Mouse (Mus musculus) liver, embryonic 13.5 days (tissue): ENCODE data around the gene Hamp. TPM values are rescaled to one million over a fixed set of nuclear protein-coding genes. Genes with fewer than 3 reads are reported as not detected.

Source experiments
- ATAC-seq: fragments of 200-750 bp; cut with Nextera tagmentation; 2 replicates; pipeline ENCODE4 v1.8.0; 2017; ENCODE audit warnings: low read depth, mild to moderate bottlenecking, moderate number of reproducible peaks, moderate library complexity
- DNase-seq: peaks from one replicate; pipeline ENCODE4 v3.0.0; 2022
- H3K27ac ChIP-seq: fragments of 300-500 bp; sonication (generic); 2 replicates; pipeline ENCODE4 v1.5.1; 2015; ENCODE audit warnings: moderate library complexity, mild to moderate bottlenecking, inconsistent platforms
- H3K27me3 ChIP-seq: fragments of 300-500 bp; sonication (generic); 2 replicates; pipeline ENCODE4 v1.6.1; 2015; ENCODE audit warnings: mild to moderate bottlenecking, inconsistent platforms
- H3K36me3 ChIP-seq: fragments of 300-500 bp; sonication (generic); 2 replicates; pipeline ENCODE4 v1.6.1; 2015; ENCODE audit warnings: mild to moderate bottlenecking, inconsistent platforms
- H3K4me1 ChIP-seq: fragments of 300-500 bp; sonication (generic); replicated peaks from 2 replicates; pipeline ENCODE4 v1.6.1; 2015; ENCODE audit warnings: inconsistent platforms
- H3K4me2 ChIP-seq: fragments of 300-500 bp; sonication (generic); 2 replicates; pipeline ENCODE4 v1.6.1; 2015; ENCODE audit warnings: inconsistent platforms, mild to moderate bottlenecking, moderate library complexity
- H3K4me3 ChIP-seq: fragments of 300-500 bp; sonication (generic); replicated peaks from 2 replicates; pipeline ENCODE4 v1.5.1; 2015; ENCODE audit warnings: mild to moderate bottlenecking, inconsistent platforms
- H3K9ac ChIP-seq: fragments of 300-500 bp; sonication (generic); 2 replicates; pipeline ENCODE4 v1.6.1; 2015; ENCODE audit warnings: mild to moderate bottlenecking, inconsistent platforms
- H3K9me3 ChIP-seq: fragments of 300-500 bp; sonication (generic); replicated peaks from 2 replicates; pipeline ENCODE4 v1.6.1; 2016; ENCODE audit warnings: inconsistent platforms
- WGBS: fragments of 180-500 bp; shearing (Covaris S2); methylation state at CpG from one replicate; pipeline ENCODE4 v1.1.7; 2015; ENCODE audit not compliant: insufficient replicate concordance; 5-methylcytosine and 5-hydroxymethylcytosine counted together
- polyA plus RNA-seq: library from polyadenylated mRNA; unstranded; fragments of >200 nt; fragmentation: Nextera tagmentation; extraction: Ambion mirVana; gene quantifications from 2 replicates; pipeline ENCODE4 v1.2.1, GENCODE M21; 2015

Gene Hamp
- polyA plus RNA-seq, 1 experiment from 2014 or later: 3.7 TPM

DNA sequence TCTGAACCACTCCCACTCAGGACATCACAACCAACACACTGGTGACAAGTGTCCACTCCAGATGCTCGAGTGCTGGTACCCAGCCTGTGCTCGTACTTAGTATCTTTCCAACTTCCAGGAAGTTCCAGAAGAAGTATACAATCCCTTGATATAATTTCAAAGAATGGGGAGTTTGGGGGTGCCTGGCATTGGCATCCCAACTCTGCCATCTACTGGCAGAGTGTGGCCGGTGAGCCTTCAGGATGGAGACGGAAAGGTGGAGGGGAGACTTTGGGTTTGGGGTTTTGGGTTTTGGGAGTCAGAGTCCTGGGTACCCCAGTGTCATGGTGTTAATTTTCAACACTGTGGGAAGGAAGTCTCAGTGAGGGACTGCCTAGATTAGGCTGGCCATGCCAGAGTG is 39.8 kb downstream of the Hamp start:
- Histone ChIP-seq H3K9me3 (no peaks in the 10 kb centered on the region), H3K4me2 (no peak overlapping the region), H3K36me3 (no peaks in the 10 kb centered on the region), H3K9ac (no peak overlapping the region), H3K27me3 (peaks cover 13% of the 10 kb centered on the region), H3K4me3 (no peak overlapping the region), H3K4me1 (0 out of 2 replicates have a peak, but pooled peaks cover 3% of the 10 kb centered on the region), H3K27ac (no peak overlapping the region)
- WGBS: 28% methylated on average over 4 of the region's 4 CpGs
- ATAC-seq (no peak), DNase-seq (no peak)

DNA sequence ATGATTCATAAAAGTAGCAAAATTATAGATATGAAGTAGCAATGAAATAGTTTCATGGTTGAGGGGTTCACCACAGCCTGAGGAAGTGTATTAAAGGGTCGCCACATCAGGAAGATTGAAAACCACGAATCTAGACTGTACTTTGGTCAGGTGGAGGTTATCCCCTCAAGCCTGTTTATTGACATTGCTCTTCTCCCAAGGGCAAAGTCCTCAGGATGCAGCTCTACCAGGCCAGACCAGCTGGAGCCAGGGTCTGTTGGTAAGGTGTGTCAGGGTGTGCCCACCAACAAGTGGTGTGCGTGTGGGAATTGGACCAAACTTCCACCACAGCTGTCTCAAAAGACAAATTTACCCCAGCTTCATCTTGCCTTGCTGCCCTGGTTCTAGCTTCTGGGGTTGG is 48.6 kb downstream of the Hamp start:
- WGBS: 50% methylated on average over 3 of the region's 3 CpGs
- Histone ChIP-seq H3K27ac (no peak overlapping the region), H3K4me1 (peaks cover 7% of the 10 kb centered on the region), H3K36me3 (no peaks in the 10 kb centered on the region), H3K4me3 (no peak overlapping the region), H3K9ac (no peak overlapping the region), H3K27me3 (no peaks in the 10 kb centered on the region), H3K9me3 (no peaks in the 10 kb centered on the region), H3K4me2 (no peak overlapping the region)
- DNase-seq: no peak
- ATAC-seq: no peak

DNA sequence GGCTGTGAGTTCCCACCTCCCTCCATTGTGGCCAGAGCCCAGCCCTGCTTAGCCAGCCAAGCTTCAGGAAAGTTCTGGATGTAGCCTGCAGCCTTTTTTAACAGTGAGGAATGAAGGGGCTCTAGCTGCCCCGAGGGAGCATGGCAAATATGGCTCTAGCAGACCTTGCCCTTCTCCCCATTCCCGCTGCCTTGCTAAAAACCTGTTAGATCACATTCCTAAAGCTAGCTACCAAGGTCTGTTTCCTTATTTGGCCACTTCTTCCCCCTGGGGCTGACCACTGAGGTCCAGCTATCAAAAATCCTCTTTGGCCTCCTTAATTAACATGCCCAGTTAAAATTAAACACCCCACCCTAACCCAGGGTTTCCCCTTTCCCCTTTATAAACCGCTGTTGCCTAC is 51.3 kb downstream of the Hamp start:
- Histone ChIP-seq H3K9ac (no peak overlapping the region), H3K27ac (no peak overlapping the region), H3K9me3 (no peaks in the 10 kb centered on the region), H3K4me3 (no peak overlapping the region), H3K36me3 (no peaks in the 10 kb centered on the region), H3K4me1 (peaks cover 7% of the 10 kb centered on the region), H3K4me2 (no peak overlapping the region), H3K27me3 (no peaks in the 10 kb centered on the region)
- WGBS: 44% methylated on average over 3 of the region's 3 CpGs
- no peak for ATAC-seq
- DNase-seq: no peak

Other genes with a start within 250 kb of the Hamp start
- 0.34 and 0.37 TPM in 2 replicates for gene 2200002J24Rik, start 245.1 kb downstream of the Hamp start, polyA plus RNA-seq
- gene Atp4a, start 231.8 kb downstream of the Hamp start, polyA plus RNA-seq: 1.1 and 1.7 TPM in 2 replicates
- gene Tmem147, start 214.5 kb downstream of the Hamp start, polyA plus RNA-seq: 108 and 121 TPM in 2 replicates
- gene Gapdhs, start 200.4 kb downstream of the Hamp start, polyA plus RNA-seq: not detected in 2 replicates
- 0.08 and 0.22 TPM in 2 replicates for gene Sbsn, start 192.6 kb downstream of the Hamp start, polyA plus RNA-seq
- 0.17 TPM in 1 of 2 replicates, not detected in the other for gene Dmkn, start 180.3 kb downstream of the Hamp start, polyA plus RNA-seq
- gene Krtdap, start 156.1 kb downstream of the Hamp start, polyA plus RNA-seq: 0.27 TPM in 1 of 2 replicates, not detected in the other
- gene Ffar2, start 120.3 kb downstream of the Hamp start, polyA plus RNA-seq: 0.35 and 0.46 TPM in 2 replicates
- not detected in 2 replicates for gene Ffar3, start 87.9 kb downstream of the Hamp start, polyA plus RNA-seq
- not detected in 2 replicates for gene Ffar1, start 82.5 kb downstream of the Hamp start, polyA plus RNA-seq
- gene Cd22, start 63.7 kb downstream of the Hamp start, polyA plus RNA-seq: 0.07 and 0.16 TPM in 2 replicates
- gene Mag, start 29.2 kb downstream of the Hamp start, polyA plus RNA-seq: 0.16 and 0.20 TPM in 2 replicates
- gene Hamp2, start 19.4 kb downstream of the Hamp start, polyA plus RNA-seq: not detected in 2 replicates
- gene Usf2, start 12.8 kb upstream of the Hamp start, polyA plus RNA-seq: 9.7 and 10.4 TPM in 2 replicates
- 20.9 and 22.3 TPM in 2 replicates for gene Lsr, start 29.4 kb upstream of the Hamp start, polyA plus RNA-seq
- gene Fam187b, start 29.8 kb upstream of the Hamp start, polyA plus RNA-seq: 2.1 TPM in 2 replicates
- 17.3 and 19.2 TPM in 2 replicates for gene Fxyd5, start 98.4 kb upstream of the Hamp start, polyA plus RNA-seq
- 0.17 and 0.47 TPM in 2 replicates for gene Fxyd7, start 107.4 kb upstream of the Hamp start, polyA plus RNA-seq
- 41.1 and 44.2 TPM in 2 replicates for gene Fxyd1, start 113.2 kb upstream of the Hamp start, polyA plus RNA-seq
- gene Lgi4, start 115.3 kb upstream of the Hamp start, polyA plus RNA-seq: 0.07 and 0.13 TPM in 2 replicates
- gene Fxyd3, start 132.7 kb upstream of the Hamp start, polyA plus RNA-seq: 0.52 and 1.1 TPM in 2 replicates
- gene Hpn, start 171.3 kb upstream of the Hamp start, polyA plus RNA-seq: 45.7 and 45.8 TPM in 2 replicates
- 0.42 and 0.60 TPM in 2 replicates for gene Scn1b, start 183.0 kb upstream of the Hamp start, polyA plus RNA-seq
- 9.3 and 10.7 TPM in 2 replicates for gene Gramd1a, start 211.9 kb upstream of the Hamp start, polyA plus RNA-seq